Mouse (Mus musculus) brain, embryonic 18.5 days (tissue): ENCODE data around the gene Nt5c3b.

Experiments used
- DNase-seq: peaks from one replicate; pipeline ENCODE4 v3.0.0-alpha.2; 2012; ENCODE audit warnings: low read depth, low spot score

Nt5c3b gene

DNA sequence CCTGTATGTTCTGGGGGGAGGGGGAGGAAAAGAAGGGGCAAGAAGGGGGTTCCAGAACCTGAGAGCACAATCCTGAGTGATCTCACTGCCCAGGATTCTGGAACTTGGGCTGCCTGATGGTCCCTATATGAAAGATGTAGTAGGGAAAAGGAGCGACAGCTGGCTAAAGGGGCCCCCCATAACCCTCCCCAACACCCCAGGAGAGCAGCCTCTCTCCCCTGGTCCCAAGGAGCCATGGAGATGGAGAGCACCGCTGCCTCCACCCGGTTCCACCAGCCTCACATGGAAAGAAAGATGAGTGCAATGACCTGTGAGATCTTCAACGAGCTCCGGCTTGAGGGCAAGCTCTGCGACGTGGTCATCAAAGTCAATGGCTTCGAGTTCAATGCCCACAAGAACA, at the start of gene Nt5c3b, which contains the start of gene Klhl10:
Nt5c3b (minus strand) TSS at position 12 of the 400 bp plus-strand sequence.
Klhl10 (plus strand) TSS at position 121 of the 400 bp plus-strand sequence.
- no peak for DNase-seq

DNA sequence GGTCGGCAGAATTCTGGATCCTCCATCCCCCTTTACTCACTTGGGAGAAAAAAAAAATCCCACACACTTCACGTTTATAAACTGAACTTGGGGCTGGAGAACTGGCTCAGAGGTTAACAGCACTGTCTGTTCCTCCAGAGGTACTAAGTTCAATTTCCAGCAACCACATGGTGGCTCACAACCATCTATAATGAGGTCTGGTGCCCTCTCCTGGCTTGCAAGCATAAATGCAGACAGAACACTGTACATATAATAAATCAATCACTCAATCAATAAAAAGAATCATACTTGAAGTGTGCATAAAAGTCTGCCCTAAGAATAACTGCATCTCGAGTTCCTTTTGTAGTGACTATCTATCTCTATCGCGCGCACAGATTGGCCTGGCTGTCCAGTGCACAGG, 49.3 kb upstream of the Nt5c3b start:
- DNase-seq, result no peak

DNA sequence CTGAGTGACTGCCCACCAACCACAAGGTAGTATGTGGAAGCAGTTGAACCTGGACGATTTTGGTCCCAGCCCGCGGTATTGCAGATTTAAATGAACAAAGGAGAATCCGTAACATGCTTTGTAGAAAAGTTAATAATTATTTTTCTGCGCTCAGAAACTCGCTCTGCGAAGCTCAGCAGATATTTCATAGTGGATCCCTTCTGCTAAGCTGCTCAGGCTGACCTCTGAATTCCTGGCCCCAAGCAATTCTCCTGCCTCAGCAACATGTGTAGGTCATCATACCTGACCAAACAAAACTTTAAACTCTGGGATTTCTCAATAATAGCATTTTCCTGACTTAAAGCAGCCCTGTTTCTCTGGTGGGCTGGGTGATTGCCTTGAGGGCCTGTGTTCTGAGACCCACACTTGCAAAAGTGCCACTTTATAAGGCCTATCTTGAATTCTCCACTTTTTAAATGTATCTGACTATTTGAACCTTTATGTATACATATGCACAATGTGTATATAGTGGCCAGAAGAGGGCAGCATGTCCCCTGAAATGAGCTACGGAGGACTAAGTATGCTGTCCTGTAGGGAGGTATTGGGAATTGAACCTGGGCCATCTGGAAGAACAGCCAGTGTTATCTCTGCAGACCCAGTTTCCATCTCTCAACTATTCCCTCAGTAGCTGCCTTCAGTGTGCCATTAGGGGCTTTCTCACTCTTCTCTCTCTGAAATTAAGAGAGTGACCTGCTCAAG, 44.4 kb upstream of the Nt5c3b start:
- no peak for DNase-seq

DNA sequence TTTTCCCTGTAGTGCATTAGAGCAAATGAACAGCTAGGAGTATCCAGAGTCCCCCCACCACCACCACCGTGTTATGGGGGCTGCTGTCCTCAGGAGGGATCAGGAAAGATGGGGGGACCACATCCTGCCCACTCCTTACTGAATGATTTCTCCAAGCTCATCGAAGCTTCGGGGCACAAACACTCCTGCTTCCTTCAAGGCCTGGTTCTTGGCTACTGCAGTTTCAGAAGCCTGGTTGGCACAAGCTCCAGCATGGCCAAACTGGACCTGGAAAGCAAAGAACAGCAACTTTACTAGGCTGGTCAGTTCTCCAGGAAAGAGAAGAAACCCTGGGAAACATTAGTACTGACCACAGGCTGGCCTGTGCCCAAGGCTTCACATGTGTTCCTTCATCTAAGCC, 42.9 kb upstream of the Nt5c3b start:
- DNase-seq, result no peak

DNA sequence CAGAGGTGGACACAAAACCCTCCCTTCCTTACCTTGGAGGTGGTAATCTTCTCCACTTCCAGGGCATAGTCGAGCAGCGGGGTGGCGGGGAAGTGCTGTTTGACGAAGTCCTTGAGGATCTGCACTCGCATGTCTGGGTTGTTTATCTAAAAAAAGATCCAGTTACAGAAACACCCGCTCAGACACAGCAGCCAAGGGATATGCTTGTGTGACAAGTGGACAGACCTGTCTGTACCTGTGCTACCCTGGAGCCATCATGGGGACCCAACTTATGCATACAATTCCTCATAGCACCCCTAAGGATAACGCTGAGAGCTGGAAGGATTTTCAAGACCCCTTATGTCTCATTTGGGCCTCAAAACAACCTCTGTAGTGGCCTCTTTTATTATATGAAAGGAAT, 37.5 kb upstream of the Nt5c3b start:
- DNase-seq, result no peak

DNA sequence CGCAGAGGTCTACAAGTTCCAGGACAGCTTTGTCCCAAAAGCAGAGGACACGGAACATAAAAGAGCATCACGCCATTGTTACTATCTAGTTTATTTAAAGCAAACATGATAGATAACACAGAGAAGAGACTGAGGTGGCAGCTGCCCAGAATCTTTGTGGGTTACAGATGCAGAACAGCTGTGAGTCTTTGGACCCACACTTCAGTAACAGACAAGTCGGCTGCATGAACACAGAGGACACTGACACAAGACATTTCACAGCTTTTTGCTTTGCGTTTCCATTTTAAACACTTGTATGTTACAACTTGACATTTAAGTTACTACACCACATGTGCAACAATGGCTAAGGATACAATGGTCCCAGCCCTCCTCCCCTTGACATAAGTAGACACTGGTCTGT, 34.7 kb upstream of the Nt5c3b start:
- DNase-seq, result no peak

DNA sequence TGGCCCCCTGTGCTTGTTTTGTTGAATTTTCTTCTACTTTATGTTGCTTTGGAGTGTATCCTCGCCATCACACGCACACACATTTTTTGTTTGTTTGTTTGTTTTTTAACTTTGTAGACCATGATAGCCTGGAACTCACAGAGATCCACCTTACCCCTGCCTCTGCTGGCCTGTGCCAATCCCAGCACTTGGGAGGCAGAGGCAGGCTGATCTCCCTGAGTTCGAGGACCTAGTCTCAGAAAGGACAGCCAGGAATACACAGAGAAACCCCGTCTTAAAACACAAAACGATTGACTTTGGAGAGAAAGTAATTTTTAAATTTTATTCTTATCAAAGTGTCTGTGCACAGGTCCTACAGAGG, 31.3 kb upstream of the Nt5c3b start:
- DNase-seq, result no peak

DNA sequence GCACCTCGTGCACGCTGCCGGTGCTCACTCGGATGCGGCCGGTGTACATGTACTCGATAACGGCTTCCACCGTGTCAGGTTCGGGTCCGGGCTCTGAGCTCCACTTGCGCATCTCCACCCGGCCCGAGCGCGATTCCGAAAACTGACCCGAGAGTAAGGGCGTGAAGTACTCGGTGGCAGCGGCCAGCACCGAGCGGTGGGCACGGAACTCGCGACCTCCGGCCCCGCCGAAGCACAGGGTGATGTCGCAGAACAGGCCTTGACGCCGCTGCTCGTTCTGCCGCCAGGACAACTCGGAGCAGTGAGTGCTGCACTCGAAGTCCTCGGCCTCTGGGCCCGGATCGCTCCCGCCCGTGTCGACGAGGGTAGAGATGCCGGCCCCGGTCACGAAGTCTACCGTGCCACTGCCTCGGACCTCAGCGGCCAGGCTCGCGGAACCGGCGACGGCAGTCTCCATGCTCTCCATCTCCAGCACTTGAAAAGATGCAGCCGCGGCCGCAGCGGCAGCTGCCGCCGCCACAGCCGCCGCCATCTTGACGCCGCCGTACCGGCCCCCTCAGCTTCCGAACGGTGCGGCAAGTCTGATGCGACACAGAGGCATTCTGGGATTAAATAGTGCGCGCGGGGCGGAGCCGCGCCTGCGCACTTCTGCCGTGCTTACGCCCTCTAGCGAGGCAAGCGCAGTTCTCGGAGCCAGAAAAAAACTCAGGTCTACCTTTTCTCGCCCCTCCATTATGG, 30.8 kb upstream of the Nt5c3b start, which contains the start of gene Klhl11:
Klhl11 (minus strand) TSS at position 545 of the 738 bp plus-strand sequence.
- peak; percentile 72 for DNase-seq

DNA sequence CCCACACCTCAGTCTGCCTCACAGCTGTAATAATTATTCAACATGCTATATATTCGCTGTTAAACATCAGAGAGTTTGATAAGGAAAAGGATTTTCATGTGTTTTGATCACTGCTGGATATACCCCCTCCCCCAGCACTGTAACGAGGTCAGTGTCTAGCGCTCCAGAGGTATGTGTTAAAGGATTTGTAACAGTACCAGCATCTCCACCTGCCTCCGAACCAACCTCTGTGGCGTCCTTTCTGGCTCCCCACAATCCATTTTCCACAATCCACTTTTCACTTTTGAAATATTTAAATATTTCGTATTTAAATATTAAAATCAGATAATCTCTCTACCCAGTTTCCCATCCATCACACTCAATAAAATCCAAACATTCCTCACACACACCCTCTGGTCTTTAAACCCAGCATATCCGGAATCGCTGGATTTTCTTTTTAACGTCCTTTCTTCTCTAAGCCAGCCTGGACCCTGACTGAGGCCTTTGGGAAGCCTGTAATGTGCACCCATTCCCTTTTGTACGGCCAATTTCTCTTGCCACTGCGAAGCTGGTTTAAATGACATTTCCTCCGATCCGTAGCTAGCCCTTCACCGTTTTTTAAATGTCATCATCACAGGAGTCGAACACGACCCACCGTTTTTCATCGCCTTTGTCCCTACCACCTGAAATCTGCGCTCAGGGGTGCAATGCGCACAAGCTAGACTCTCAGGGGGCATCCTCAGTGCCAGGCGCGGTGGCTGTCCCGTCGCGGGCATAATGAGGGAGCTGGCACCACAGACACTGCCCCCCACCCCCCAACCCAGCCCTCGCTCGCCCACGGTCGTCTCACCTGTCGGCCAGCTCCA, 30.0 kb upstream of the Nt5c3b start:
- no peak for DNase-seq

DNA sequence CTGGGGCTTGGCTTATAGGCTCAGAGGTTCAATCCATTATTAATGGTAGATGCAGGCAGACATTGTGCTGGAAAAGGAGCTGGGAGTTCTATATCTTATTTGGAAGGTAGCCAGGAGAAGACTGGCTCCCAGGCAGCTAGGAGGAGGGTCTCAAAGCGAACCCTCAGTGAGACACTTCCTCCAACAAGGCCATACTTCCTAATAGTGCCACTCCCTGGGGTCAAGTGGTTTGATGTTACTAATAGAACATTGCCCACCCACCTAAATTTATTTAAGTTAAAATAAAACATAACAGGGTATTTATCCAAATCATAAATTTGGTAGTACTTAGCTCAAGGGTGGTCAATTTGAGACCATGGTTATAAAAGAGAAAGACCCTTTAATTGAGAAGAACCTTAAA, 24.2 kb upstream of the Nt5c3b start:
- DNase-seq, result no peak

DNA sequence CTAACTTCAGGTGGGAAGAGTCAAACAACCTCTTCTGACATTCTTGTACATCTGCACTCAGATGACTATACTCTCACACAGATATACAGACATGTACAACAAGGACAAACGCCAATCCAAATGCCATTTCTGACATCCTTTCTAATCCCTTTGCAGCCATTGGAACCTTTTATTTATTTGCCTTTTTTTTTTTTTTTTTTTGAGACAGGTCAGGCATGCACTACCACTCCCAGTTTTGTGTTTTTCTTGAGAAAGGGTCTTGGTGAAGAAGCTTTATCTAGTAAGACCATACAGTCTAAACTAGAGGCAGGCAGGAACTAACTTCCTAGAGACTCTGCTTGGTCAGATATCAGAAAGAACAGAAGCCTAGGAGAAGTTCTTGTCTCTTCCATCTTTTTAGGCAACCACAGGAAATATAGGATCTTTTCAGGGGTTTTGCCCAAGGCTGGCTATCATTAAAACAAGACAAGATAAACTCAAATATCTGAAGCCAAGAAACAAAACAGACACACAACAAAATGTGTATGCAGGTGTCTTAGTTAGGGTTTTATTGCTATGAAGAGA, 23.7 kb upstream of the Nt5c3b start:
- DNase-seq, result no peak

DNA sequence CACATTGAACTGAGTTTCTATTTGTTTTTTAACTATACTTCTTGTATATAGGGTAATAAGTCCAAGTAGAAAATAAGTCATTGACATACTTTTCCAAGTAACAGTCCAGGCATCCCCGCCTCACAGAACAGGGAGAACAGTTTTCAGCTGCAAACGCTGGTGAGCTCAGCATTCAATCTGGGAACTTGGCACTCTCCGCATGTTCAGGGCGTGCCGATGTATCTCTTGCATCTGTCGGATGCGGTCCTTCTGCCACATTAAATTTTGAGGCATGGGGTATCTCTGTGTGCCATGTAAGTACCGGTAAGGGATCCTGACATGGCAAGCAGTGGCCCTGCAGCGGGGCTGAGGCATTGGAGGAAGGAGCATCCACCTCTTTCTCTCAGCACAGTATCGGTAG, 21.1 kb upstream of the Nt5c3b start:
- DNase-seq, result no peak

DNA sequence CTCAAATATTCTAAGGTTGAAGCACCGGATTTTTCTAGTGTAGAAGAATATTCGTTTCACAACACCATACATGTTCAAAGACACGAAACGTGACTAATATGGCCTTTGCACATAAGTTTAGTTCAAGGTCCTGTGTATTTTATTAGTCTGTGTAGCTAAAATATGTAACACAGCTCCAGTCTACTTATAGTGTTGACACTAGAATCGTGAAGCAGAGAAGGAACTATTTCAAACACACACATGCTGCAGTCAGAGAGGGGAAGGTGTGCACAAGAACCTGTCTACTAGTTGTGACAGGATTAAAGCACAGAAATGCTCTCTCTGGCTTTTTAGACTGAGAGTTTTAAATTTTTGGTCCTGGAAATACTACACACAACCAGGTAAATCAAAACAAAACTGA, 16.1 kb upstream of the Nt5c3b start:
- DNase-seq, result no peak

DNA sequence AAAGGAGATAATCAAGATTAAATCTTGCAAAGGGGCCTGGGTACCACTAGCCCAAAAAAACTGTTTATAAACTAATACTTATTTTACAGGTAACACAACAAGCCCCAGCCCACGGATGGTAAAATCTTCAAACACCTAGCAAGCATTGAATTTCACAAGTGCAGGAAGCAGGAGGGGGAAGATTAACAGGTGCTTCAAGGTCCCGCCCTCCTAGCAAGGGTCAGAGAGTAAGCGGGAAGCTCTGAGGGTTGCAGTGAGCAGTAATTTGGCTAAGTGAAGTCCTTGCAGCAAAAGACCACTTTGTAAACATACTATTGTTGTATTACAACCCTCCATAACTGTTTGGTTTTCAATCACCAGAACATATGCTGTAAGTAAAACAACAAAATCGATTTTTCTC, 15.6 kb upstream of the Nt5c3b start:
- DNase-seq, result no peak

DNA sequence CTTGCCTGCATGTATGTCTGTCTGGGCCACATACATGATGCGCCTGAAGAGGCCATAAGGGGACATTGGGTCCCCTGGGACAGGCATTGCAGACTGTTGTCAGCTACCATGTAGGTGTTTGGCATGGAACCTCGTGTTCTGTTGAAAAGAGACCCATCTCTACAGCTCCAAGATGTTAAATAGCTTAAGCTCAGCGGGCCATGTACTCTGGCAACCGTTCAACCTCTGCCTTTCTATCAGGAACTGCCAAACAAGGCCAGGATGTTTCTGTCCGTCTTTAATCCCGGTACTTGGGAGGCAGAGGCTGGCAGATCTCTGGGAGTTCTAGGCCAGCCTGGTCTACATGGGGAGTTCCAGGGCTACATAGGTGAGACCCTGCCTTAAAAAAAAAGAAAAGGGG, 1.0 kb upstream of the Nt5c3b start:
- no peak for DNase-seq

DNA sequence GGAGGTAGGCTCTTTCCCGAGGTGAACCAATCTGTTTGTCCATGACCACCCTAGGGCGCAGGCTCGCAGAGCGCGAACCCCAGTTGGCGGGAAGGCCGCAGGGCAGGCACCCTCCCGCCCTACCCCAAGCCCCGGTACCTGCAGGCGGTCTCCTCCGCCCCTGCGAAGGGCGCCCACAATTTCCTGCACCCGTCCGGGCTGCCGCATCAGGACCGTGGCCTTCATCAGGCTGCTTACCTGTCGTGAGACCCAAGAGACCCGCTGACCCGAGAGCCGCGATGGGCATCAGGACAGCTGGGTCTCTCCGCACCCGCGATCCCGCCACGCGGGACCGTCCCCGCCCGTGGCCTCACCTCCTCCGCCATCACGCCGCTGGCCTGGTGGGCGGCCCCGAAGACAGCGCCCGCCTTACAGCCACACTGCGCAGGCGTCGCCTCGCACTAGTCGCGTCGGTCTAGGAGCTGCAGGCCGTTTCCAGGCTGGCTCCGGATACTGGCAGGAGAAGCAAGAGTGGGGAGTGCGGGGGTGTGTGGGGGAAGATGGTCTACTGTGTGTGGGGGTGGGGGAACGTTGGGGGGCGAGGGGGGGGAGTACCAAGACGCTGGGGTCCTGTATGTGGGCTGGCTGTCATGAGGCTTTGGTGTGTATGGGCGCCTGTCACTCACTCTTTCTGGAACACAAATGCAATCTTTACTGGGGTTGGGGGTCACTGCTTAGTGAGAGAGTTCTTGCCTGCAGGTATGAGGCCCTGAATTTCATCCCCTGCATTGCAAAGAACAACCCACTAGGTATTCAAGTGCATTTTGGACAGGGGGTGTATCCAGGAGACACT, 701 bp downstream of the Nt5c3b start:
- DNase-seq, result peak; percentile 45

DNA sequence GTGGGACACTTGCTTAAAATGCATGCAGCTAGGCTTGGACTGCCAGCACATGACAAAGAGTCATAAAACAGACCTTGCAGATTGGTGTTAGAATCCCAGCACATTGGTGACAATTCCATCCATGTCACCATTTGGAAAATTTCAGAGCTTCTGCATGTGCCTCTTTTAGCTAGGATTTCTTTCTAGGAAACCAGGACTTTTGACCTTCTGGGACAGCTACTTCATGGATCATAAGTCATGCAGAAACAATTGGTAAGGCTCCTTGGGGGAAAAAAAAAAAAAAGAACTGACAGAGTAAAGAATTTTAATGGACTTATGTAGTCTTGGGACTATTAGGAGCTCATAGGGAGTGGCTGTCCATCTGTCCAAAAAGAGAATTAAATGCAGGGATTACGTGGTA, 3.7 kb downstream of the Nt5c3b start:
- DNase-seq, result no peak

DNA sequence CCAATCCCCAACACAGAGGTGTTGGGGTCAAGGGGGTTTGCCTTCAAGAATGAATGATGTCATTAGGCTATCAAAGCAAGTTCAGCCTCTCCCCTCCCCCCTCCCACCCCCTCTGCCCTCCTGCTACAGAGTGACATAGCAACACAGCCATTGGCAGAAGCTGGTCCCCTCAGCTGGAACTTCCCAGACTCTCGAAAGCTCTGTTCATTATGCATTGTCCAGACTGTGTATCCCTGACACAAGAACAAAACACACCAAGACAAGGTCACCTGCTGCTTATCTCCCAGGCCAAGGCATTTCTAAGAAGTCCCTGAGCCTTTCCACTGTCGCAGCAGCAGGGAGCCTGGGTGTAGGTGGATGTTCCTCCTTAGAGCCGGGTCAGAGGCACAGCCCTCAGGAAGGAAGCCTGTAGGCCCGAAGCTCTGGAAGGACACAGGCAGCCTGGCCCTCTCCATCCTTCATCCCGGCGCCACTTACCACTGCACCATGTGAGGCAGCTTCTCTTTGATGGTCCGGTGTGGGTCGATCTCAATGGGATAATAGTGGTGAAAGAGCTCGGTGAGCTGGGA, 5.8 kb downstream of the Nt5c3b start:
- DNase-seq, result no peak

DNA sequence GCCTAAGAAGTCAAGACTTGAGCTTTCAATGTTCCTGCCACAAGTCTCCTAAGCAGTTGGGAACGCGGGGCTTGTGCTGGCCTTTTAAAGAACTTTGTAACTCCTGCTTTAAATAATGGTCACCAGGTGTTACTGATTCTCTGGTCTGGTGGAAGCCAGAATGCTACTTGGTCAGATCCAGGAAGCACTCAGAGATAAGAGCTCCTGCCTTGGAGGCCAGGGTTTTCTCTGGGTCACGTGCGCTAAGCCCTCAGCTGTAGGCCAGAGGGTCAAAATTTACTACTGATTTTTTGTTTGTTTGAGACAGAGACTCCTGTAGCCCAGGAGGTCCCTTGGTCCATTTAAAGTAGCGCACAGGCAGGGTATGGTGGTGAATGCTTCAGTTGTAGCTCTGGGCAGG, 9.6 kb downstream of the Nt5c3b start:
- DNase-seq, result no peak

DNA sequence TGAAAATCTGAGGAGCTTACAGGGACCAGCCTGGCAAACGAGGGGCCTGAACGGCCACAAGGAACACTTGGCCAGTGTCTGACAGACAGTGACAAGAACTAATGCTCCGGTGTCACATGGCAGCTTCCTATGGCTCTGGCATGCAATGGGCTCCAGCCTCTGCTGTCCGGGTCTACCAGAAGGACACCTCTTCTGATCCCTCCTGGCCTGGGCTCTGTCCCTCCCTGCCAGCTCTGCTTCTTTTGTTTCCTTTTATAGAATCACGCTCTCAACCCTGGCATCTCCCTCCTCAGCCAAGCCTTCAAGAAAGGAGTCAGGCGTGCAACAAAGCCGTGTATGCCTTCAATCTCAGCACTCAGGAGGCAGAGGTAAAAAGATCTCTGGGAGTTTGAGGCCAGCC, 11.6 kb downstream of the Nt5c3b start:
- DNase-seq, result no peak
